Mouse (Mus musculus): ENCODE measurements around the gene Dpy30. TPM values are rescaled to one million over a fixed set of nuclear protein-coding genes. Genes with fewer than 3 reads are reported as not detected.

Dpy30 gene
- polyA plus RNA-seq, 1 experiment from 2014 or later, result 221 TPM

DNA sequence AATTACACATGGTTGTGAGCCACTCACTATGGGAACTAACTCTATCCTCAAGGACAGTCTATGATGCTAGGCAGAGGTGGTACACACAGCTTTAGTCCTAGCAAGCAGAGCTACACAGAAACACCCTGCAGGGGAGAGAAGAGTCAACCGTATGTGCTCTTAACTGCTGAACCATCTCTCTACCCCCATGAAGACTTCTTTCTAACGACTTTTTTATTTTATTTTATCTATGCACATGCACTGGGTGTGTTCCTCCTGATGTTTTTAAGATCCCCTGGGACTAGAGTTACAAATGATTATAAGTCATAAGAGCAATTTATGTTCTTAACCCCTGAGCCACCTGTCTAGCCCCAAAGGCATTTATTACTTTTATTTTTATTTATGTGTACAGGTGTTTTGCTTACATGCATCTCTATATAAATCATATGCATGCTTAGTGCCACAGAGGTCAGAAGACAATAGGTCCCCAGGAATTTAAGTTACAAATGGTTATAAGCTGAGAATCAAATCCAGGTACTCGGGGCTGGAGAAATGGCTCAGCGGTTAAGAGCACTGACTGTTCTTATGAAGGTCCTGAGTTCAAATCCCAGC is 37.5 kb downstream of the Dpy30 start:
- Histone ChIP-seq H3K9ac (ENCODE audit: low read depth, low read length) (no peak overlapping the region), H3K4me1 (ENCODE audit: control insufficient read depth, insufficient read depth, low read depth, low read length) (peaks cover 3% of the 10 kb centered on the region; the same call in 1 of the 2 replicates), H3K9me3 (ENCODE audit: control insufficient read depth, low read length) (no peaks in the 10 kb centered on the region), H3K27me3 (replicated peaks; ENCODE audit: control insufficient read depth, insufficient read depth, low read length) (no peaks in the 10 kb centered on the region), H3K4me3 (ENCODE audit: low read length) (no peak overlapping the region), H3K4me2 (ENCODE audit: low read length) (no peak overlapping the region), H3K27ac (ENCODE audit: low read depth, low read length) (no peak overlapping the region), H3K36me3 (ENCODE audit: control insufficient read depth, insufficient read depth, low read length) (0 out of 2 replicates have a peak, but pooled peaks cover 4% of the 10 kb centered on the region)
- WGBS, result 82% methylated on average over 4 of the region's 4 CpGs
- ATAC-seq, result no peak

DNA sequence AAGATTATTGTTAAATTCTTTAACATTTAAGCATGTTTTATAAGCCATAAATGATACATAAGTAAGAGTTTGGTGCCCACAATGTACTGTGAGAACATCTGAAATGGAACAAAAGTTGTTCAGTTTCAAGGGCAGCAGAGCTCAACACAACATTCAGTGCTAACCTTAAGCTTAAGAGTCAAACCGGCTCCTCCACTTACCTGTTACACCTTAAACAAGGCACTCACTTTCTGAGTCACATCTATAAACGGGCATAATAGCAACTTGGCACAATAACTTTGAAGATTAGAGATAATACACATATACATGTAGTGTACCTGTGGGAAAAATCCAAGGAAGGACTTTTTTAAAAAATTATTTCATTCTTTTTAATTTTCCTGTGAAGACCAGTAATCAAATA is 38.0 kb downstream of the Dpy30 start:
- H3K9ac ChIP-seq (ENCODE audit: low read depth, low read length), result no peak overlapping the region
- H3K27me3 ChIP-seq (replicated peaks; ENCODE audit: control insufficient read depth, insufficient read depth, low read length), result no peaks in the 10 kb centered on the region
- no peak for ATAC-seq
- H3K9me3 ChIP-seq (ENCODE audit: control insufficient read depth, low read length), result no peaks in the 10 kb centered on the region
- H3K27ac ChIP-seq (ENCODE audit: low read depth, low read length), result no peak overlapping the region
- 0 out of 2 replicates have a peak, but pooled peaks cover 4% of the 10 kb centered on the region for H3K36me3 ChIP-seq (ENCODE audit: control insufficient read depth, insufficient read depth, low read length)
- no peak overlapping the region for H3K4me2 ChIP-seq (ENCODE audit: low read length)
- 82% methylated on average over 2 of the region's 2 CpGs for WGBS
- H3K4me1 ChIP-seq (ENCODE audit: control insufficient read depth, insufficient read depth, low read depth, low read length), result peaks cover under 1% of the 10 kb centered on the region; the same call in 1 of the 2 replicates
- no peak overlapping the region for H3K4me3 ChIP-seq (ENCODE audit: low read length)

DNA sequence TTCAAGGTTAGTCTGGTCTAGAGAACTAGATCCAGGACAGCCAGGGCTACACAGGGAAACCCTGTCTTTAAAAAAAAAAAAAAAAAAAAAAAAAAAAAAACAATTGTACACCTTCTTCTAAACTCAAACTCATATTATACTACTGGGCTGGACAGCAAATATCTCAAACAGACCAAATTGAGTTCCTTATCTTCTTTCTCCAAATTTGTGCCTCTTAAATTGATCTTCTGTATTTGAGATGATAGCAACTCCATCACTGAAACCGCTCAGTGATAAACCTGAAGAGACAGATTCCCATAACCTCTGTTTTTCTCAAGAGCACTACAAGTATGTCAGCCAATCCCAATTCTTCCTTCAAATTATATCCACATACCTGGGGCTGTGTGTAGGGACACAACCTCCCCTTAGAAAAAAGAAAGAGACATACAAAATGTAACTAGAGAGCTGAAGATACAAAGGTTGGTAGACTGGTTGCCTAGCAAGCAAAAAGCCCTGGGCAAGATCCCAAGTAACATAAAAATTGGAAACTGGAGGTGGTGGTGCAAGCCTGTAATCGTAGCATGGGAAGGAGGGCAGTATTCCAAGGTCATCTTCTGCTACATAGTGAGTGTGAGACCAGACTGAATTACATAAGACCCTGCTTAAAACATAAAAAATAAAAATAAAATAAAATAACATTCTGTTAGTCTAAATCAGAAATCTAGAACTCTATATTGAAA is 39.2 kb downstream of the Dpy30 start:
- Histone ChIP-seq H3K4me3 (ENCODE audit: low read length) (no peak overlapping the region), H3K9ac (ENCODE audit: low read depth, low read length) (no peak overlapping the region), H3K27me3 (replicated peaks; ENCODE audit: control insufficient read depth, insufficient read depth, low read length) (no peaks in the 10 kb centered on the region), H3K4me2 (ENCODE audit: low read length) (no peak overlapping the region), H3K4me1 (ENCODE audit: control insufficient read depth, insufficient read depth, low read depth, low read length) (no peaks in the 10 kb centered on the region), H3K9me3 (ENCODE audit: control insufficient read depth, low read length) (no peaks in the 10 kb centered on the region), H3K27ac (ENCODE audit: low read depth, low read length) (no peak overlapping the region), H3K36me3 (ENCODE audit: control insufficient read depth, insufficient read depth, low read length) (0 out of 2 replicates have a peak, but pooled peaks cover 4% of the 10 kb centered on the region)
- ATAC-seq, result no peak
- WGBS, result 77% methylated on average over 2 of the region's 2 CpGs

DNA sequence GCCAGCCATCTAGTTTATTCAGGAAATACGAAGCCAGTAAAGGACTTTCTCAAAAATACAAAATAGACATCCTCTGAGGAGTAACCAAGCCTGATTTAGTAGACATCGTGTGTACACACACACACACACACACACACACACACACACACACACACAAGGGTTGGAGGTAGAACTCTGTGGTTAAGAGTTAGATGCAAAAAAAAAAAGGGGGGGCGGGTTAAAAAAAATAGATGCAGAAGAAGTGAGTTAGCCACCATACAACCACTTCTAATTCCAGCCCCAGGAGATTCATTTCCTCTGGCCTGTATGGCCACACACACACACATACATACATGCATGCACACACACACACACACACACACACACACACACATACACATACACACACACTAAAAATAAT is 41.7 kb downstream of the Dpy30 start:
- 93% methylated on average over 3 of the region's 3 CpGs for WGBS
- H3K9me3 ChIP-seq (ENCODE audit: control insufficient read depth, low read length), result no peaks in the 10 kb centered on the region
- H3K4me2 ChIP-seq (ENCODE audit: low read length), result no peak overlapping the region
- peaks cover 5% of the 10 kb centered on the region; the same call in 1 of the 2 replicates for H3K4me1 ChIP-seq (ENCODE audit: control insufficient read depth, insufficient read depth, low read depth, low read length)
- no peak overlapping the region for H3K4me3 ChIP-seq (ENCODE audit: low read length)
- no peaks in the 10 kb centered on the region for H3K27me3 ChIP-seq (replicated peaks; ENCODE audit: control insufficient read depth, insufficient read depth, low read length)
- no peak for ATAC-seq
- H3K36me3 ChIP-seq (ENCODE audit: control insufficient read depth, insufficient read depth, low read length), result no peaks in the 10 kb centered on the region
- H3K9ac ChIP-seq (ENCODE audit: low read depth, low read length), result no peak overlapping the region
- H3K27ac ChIP-seq (ENCODE audit: low read depth, low read length), result no peak overlapping the region

DNA sequence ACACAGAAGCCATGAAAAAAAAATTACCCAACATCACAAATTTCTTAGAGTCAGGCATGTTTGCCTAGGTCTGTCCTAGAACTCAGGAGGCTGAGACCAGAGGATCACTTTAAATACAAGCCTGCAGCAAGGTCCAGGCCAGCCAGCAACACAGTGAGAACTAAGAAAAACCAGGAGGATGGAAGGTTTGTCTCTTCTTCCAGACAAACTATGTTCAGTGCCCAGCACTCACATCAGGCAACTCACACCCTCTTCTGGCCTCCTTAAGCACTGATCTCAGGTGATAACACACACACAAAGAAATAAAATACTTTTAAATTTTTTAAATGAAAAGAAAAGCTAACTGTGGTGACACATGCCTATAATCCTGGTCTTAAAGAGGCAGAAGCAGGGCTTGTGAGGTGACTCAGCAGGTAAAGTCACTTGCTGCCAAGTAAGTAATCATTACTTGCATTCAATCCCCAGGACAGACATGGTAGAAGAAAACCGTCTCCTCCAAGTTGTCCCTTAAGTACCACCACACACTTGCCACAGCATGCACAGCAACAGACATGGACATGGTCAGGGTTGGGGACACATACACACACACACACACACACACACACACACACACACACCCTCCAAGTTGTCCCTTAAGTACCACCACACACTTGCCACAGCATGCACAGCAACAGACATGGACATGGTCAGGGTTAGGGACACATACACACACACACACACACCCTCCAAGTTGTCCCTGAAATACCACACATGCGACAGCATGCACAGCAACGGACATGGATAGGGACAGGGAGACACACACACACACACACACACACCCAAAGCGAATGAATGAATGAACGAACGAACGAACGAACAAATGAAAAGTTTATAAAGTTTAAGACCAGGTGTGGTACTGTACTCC is 44.5 kb downstream of the Dpy30 start:
- no peak overlapping the region for H3K27ac ChIP-seq (ENCODE audit: low read depth, low read length)
- no peak overlapping the region for H3K4me3 ChIP-seq (ENCODE audit: low read length)
- H3K9me3 ChIP-seq (ENCODE audit: control insufficient read depth, low read length), result no peaks in the 10 kb centered on the region
- peak; percentile 35 for ATAC-seq
- H3K27me3 ChIP-seq (replicated peaks; ENCODE audit: control insufficient read depth, insufficient read depth, low read length), result no peaks in the 10 kb centered on the region
- H3K9ac ChIP-seq (ENCODE audit: low read depth, low read length), result no peak overlapping the region
- peaks cover 5% of the 10 kb centered on the region; the same call in 1 of the 2 replicates for H3K4me1 ChIP-seq (ENCODE audit: control insufficient read depth, insufficient read depth, low read depth, low read length)
- H3K4me2 ChIP-seq (ENCODE audit: low read length), result no peak overlapping the region
- H3K36me3 ChIP-seq (ENCODE audit: control insufficient read depth, insufficient read depth, low read length), result no peaks in the 10 kb centered on the region
- 96% methylated on average over 8 of the region's 8 CpGs for WGBS

DNA sequence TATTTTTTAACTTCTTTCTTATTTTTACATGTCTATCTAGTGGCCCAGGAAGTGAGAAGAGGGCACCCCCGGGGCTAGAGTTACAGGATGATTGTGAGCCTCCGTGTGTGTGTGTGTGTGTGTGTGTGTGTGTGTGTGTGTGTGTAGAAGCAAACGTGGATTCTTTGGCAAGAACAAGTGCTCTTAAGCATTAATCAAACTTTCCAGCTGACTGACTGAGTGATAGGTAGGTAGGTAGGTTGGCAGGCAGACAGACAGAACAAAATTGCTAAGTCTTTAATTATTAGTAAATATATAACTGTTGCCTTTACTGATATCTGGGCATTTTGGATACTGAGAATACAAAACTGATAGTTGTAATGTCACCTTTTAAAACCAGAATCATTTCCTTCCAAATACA is 49.3 kb downstream of the Dpy30 start:
- H3K36me3 ChIP-seq (ENCODE audit: control insufficient read depth, insufficient read depth, low read length), result no peaks in the 10 kb centered on the region
- H3K9ac ChIP-seq (ENCODE audit: low read depth, low read length), result no peak overlapping the region
- H3K4me1 ChIP-seq (ENCODE audit: control insufficient read depth, insufficient read depth, low read depth, low read length), result peaks cover 5% of the 10 kb centered on the region; the same call in 1 of the 2 replicates
- no peak overlapping the region for H3K4me3 ChIP-seq (ENCODE audit: low read length)
- no peak overlapping the region for H3K4me2 ChIP-seq (ENCODE audit: low read length)
- no peak for ATAC-seq
- no peaks in the 10 kb centered on the region for H3K27me3 ChIP-seq (replicated peaks; ENCODE audit: control insufficient read depth, insufficient read depth, low read length)
- 72% methylated on average over 3 of the region's 3 CpGs for WGBS
- H3K27ac ChIP-seq (ENCODE audit: low read depth, low read length), result no peak overlapping the region
- H3K9me3 ChIP-seq (ENCODE audit: control insufficient read depth, low read length), result no peaks in the 10 kb centered on the region

DNA sequence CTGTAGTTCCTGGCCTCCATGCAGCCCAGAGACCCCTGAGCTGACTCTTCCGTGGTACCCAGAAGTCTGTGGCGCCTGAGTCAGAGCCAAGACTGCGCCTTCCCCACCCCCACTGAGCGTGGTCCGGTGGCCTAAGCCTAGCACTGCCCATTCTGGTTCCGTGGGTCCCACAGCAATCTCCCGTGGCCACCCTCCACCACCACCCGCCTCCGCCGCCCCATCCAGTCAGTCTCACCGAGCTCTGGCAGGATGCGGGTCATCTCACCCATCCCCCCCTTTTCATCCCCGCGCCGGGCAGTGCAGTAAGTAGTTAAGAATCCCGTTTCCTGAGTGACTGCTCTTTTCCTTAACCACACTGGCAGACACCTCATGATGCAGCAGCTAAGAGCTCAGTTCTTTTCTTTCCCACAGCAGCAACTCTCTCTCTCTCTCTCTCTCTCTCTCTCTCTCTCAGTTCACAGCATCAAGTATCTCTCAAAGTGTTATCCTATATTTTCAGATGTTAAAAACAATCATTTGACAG is 51.0 kb downstream of the Dpy30 start:
- no peak overlapping the region for H3K4me3 ChIP-seq (ENCODE audit: low read length)
- no peak overlapping the region for H3K4me2 ChIP-seq (ENCODE audit: low read length)
- WGBS, result 86% methylated on average over 16 of the region's 16 CpGs
- no peaks in the 10 kb centered on the region for H3K36me3 ChIP-seq (ENCODE audit: control insufficient read depth, insufficient read depth, low read length)
- H3K27ac ChIP-seq (ENCODE audit: low read depth, low read length), result no peak overlapping the region
- no peaks in the 10 kb centered on the region for H3K9me3 ChIP-seq (ENCODE audit: control insufficient read depth, low read length)
- no peak overlapping the region for H3K9ac ChIP-seq (ENCODE audit: low read depth, low read length)
- no peaks in the 10 kb centered on the region for H3K27me3 ChIP-seq (replicated peaks; ENCODE audit: control insufficient read depth, insufficient read depth, low read length)
- no peaks in the 10 kb centered on the region for H3K4me1 ChIP-seq (ENCODE audit: control insufficient read depth, insufficient read depth, low read depth, low read length)
- ATAC-seq, result peak; percentile 48; the same call in 1 of the 2 replicates

DNA sequence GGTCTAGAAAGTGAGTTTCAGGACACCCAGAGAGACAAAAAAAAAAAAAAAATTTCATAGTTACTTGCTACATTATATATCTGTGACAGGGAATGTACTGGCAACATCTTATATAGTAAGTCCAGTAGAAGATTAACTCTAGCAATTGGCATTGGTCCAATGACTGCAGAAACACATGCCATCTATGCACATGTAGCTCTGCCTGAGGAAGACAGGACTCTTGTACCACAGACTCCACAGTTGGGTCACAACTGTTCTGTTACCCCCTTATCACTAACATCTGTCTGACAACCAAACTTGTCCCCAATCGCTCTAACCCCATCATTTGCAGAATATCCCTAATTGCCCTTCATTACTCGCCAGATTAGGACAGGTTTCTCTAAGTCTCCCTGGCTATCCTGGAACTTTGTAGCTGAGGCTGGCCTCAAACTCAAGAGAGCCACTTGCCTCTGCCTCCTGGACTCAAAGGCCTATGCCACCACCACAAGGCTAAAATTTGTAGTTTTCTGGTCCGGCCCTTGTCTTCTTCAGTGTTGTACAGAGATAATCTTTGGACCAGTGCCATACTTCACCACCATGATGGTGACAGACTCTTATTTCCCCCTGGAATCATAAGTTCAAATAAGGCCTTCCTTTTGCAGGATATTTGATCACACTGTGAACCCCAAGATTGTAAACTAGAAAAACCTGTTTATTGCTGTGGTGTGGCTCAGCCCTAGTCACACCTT is 52.0 kb downstream of the Dpy30 start:
- H3K27ac ChIP-seq (ENCODE audit: low read depth, low read length), result no peak overlapping the region
- no peak overlapping the region for H3K9ac ChIP-seq (ENCODE audit: low read depth, low read length)
- H3K36me3 ChIP-seq (ENCODE audit: control insufficient read depth, insufficient read depth, low read length), result no peaks in the 10 kb centered on the region
- no peak overlapping the region for H3K4me3 ChIP-seq (ENCODE audit: low read length)
- H3K4me1 ChIP-seq (ENCODE audit: control insufficient read depth, insufficient read depth, low read depth, low read length), result no peaks in the 10 kb centered on the region
- no peaks in the 10 kb centered on the region for H3K9me3 ChIP-seq (ENCODE audit: control insufficient read depth, low read length)
- ATAC-seq, result no peak
- 99% methylated on average over 3 of the region's 3 CpGs for WGBS
- H3K27me3 ChIP-seq (replicated peaks; ENCODE audit: control insufficient read depth, insufficient read depth, low read length), result no peaks in the 10 kb centered on the region
- H3K4me2 ChIP-seq (ENCODE audit: low read length), result no peak overlapping the region
